Mouse (Mus musculus): ENCODE data around the gene 1700012A03Rik.

1700012A03Rik gene

DNA sequence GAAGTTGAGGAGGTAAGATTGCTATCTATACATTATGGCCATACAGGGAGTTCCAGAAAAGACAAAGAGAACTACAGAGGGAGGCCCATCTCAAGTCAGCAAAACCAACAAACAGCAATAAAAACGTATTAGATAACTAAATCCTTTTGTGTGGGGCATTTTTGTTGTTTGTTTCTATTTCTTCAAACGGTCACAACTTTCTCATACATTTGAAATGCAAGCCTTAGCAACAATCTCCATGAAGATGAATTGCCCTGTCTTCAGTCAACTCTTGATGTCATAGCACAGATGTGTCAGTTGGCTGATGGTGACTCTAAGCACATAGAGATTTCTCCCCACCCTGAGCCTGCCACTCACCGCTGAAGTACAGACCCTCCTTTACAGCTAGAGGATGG is at the start of gene 1700012A03Rik:
1700012A03Rik (plus strand) TSS at position 296 of the 395 bp plus-strand sequence.
- no peak for DNase-seq (ENCODE audit: low spot score in 2 of 2)

DNA sequence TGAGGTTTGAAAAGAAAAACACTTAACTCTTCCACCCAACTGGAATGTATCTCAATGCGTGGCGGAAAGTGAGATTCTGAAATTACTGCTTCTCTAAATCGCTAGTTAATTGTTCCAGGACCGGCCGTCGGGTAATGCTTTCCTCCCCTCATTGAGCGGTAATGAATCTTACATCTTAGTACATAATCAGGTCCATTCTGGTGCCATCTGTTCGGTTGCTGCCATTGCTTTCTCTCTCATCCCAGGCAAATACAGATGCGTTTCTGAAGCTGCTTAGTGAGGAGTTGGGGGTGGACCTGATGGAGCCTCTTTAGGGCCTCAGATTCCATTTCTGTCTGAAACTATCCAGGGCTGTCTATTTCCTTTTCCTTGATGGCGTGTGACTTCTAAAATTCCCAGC is 45.8 kb upstream of the 1700012A03Rik start:
- DNase-seq (ENCODE audit: low spot score in 2 of 2): no peak

DNA sequence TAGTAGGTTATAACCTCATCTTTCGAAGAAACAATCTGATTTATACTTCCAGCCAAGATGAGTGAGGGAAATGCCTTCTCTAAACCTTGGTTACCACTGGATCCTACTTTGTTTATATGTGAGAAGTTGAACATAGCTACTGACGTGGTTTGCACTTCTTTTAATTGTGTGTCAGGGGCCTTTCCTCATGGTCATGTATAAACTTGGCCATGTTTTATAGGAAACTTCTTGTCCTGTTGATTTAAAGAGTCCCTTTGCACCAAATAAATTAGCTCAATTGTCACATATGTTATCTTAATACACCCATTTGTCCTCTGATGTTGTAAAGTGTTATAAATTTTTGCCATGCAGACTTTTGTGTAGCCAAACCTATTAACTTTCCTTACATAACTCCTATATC is 44.1 kb upstream of the 1700012A03Rik start:
- DNase-seq (ENCODE audit: low spot score in 2 of 2): no peak

DNA sequence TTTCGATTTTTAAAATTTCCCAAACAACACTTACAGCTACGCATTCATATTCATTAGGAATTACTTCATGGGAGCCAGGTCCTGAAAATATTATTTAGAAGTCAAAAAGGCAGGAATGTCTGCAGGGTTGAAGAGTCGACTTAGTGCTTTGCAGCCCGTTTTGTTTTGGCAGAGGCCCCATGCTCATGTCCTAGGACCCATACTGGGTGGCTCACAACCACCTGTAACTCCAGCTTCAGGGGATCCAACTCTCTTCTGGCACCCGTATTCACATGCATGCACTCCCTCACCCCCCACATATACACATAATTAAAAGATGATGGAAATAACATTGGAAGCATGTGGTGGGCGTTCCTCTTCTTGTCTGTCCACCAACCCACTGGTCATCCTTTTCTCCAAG is 43.7 kb upstream of the 1700012A03Rik start:
- no peak for DNase-seq (ENCODE audit: low spot score in 2 of 2)

DNA sequence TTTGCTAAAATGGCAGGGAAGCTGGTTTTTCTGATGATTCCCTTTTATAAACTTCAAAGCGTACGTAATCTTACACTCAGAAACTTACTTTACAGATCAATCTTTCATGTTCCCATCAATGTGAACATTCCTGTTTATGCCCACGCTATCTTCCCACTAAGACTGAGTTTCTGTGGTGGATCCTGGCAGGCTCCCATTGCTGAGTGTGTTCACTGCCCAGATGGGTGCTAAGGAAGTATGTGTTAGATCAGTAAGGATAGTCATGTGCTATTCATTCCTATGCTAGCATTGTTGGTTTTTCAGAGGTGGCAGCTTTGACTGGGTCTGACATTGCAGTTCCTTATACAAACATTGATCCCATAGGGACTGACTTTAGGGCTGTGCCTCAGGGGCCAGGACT is 42.7 kb upstream of the 1700012A03Rik start:
- no peak for DNase-seq (ENCODE audit: low spot score in 2 of 2)

DNA sequence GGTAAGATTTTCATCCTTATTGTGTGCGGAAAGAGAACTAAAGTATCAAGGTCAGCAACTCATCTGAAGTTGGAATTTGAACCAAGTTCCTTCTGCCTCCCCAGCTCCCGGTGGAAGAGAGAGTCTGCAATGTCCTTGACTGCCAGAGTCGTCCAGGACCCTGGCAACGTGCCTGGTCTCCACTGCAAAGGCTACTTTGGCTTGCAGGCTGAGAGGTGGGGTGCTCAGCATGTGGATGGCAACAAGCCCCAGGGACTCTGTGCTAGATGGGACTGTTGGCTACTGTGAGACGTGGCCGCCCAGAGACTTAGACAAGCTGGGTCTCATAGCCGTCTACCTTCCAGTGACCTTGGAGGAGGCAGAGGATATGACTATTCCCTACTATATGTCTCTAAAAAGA is 33.2 kb upstream of the 1700012A03Rik start:
- peak; percentile 30 to 61 for DNase-seq (ENCODE audit: low spot score in 2 of 2)

DNA sequence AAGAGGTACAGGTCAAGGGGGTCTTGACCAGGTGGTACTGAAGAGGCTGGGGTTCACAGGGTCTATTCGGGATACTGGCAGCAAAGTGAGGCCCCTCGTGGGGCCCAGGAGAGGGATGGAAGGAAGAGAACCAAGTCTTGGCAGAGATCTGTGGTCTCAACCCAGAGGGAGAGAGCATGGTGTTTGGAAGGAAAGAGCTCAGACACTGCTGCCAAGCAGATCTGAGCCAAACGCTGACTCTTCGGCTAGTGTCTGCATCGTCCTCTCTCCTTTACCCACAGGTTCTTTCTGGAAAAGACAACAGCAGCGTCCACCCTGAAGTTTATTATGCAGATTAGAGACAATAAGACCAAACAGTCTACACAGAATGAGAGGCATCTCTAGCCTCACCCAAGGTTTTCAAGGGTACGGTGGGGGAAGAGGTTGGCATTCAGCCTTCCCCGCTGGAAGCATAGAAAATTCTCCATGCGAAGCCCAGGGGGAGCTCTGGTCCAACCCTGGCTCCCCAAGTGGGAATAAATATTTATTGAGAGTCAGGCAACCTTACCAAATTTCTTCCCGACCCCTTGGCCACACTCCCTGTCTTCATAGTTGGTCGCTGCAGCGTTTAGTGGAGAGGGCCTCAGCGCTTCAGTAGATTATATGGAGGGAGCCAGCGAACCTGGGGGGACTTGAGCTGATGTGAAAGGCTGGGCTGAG is 32.5 kb upstream of the 1700012A03Rik start:
- peak; percentile 10 to 41 for DNase-seq (ENCODE audit: low spot score in 2 of 2)

DNA sequence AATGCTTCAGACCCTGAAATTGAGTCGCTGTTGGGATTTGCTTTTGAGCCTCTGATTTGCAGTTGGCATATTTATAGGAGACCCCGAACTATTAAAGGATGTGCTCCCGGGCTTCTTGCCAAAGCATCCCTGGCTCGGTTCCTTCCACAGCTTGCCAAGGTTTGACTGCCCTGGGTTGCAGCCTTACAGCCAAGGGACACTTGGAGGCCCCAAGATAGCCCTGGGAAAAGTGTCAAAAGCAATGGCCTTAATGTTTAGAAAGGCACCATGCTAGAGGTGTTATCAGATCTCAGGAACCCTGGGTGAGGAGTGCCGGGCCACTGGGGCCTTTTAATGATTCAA is 32.0 kb upstream of the 1700012A03Rik start:
- DNase-seq (ENCODE audit: low spot score in 2 of 2): peak; percentile 62 to 76

DNA sequence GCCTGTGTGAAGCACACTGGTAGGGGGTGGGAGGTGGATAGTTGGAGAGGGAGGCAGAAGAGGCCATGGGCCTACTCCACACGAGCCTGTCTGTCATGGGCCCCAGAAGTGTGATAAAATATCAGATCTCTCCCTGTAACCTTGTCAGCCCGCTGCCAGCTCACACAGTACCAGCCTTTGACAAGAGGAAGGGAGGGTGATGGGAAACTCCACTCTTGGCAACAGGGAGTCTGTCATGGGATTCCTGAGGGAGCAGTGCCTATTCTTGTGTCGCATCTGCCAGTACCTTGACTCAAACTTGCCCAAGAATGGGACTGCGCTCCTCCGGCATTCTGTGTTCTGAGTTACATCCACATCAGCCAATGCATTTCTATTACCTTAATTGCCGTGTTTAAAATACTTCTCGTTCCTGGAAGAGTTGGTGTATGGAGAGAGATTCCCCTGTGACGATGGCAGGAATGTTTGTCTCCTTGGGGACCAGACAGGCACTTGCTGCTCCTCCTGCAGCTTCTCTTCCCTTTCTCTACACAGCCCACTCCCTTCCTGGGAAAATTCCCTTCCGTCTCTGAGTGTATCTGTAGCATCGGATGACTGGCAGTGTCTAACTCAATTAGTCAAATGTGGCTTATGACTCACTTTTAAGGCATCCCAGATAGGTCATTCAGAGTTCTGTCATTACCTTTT is 28.1 kb upstream of the 1700012A03Rik start:
- DNase-seq (ENCODE audit: low spot score in 2 of 2): peak in 1 of 2 experiments; percentile 14

DNA sequence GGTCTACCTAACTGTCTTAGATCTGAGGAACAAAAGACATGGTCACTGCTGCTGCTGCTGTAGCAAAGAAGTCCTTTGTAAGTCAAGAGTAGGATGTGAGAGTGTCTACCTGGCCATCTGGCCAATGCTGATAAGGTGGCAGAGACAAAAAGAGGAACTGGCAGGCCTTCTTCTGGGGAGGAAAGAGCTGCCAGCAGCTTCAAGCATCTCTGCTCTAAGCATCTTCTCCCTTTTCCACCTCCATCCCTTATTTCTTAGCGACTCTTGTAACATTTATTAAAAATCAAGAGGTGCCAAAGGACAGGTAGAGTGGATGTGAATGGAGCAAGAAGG is 27.5 kb upstream of the 1700012A03Rik start:
- no peak for DNase-seq (ENCODE audit: low spot score in 2 of 2)

DNA sequence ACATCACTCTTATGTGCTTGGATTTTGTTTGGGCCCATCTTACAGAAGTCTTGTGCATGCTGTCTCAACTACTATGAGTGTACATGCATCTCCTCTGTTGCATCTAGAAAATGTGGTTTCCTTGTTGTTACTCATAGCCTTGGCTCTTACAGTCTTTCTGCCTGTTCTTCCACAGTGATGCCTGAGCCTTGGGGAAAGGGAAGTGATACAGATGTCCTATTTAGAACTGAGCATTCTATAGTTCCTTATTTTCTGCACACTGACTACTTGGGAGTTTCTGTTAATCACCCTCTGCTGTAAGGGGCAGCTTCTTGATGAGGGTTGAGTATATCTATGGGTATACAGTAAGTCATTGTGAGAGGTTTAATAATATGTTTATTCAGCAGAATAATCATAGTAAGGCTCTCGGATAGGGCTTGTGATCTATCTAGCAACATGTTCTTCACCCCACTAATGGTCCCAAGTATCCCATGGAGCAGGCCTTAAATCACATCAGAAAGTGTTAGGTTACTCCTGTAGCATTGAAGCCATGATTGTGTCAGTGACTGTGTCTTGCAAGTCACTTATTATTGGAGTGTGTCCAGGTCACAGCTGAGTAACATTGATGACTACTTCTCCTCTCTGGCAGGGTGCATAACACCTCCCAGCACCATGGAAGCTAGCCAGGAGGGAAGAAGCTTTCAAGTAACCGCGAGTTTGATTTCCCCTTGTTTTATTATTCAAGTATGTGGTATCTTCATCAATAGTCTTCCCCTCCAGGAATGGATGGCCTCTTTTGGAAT is 21.6 kb upstream of the 1700012A03Rik start:
- DNase-seq (ENCODE audit: low spot score in 2 of 2): no peak

DNA sequence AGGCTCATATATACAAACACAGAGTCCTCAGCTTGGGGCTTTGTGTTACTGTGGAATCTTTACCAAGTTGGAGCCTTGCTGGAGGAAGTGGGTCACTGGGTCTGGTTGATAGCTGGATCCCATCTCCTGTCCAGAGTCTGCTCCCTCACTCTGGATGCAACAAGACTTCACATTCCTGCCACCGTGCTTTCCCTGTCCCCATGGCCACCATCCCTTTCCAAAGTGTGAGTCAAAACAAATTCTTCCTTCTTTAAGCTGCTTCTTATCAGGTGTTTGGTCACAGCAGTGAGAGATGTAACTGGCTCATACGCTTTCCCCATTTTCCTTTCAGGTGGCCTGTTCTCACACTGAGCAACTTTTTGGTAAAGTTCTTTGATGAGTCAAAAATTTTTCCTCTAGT is 15.8 kb upstream of the 1700012A03Rik start:
- no peak for DNase-seq (ENCODE audit: low spot score in 2 of 2)

DNA sequence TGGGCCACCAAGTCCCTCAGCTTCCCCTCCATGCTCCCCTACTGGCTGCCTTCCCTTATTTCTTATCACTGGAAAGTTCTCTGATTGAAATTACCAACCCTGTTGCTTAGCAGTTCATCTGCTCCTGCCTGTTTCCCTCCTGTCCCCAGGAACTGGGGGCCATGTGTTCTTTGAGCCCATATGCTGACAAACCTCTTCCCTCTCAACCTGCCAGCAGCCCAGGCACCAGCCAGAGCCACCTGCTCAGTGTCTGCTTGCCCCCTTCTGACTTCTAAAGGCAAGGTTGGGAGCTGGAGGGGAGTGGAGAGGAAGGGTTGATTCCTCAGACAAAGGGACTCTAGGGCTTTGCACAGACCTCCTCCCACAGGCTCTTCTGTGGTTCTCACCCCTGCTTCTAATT is 4.7 kb upstream of the 1700012A03Rik start:
- DNase-seq (ENCODE audit: low spot score in 2 of 2): no peak

DNA sequence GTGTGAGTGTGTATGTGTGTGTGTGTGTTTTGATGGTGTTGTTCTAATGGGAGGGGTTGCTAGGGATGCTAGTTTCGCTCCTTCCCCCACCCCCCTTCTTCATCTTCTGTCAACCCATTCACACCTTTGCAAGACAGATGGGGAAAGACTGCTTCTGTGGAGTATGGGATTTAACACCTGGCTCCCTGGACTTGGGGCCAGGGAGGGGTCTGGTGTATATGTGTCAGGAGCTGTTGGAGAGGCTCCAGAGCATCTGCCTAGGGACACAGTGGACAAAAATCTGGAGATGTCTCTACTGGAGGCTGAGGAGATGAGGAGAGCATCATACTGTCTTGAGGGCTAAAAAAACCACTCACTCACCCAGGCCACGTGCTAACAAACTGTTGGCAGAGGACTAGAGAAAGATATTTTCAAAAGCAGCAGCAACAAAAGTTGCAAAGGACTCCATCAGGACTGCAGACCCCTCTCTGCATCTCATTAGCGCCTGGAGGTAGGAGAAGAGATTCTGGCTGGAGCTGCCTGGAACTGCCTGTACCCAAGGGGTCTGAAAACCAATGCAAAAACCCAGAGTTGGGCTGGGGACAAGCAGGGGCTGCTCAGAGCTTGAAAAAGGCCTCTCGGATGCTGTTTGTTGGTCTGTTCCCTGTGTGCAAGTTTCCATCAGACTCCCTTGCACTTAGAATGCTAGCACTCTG is 643 bp upstream of the 1700012A03Rik start:
- DNase-seq (ENCODE audit: low spot score in 2 of 2): no peak

DNA sequence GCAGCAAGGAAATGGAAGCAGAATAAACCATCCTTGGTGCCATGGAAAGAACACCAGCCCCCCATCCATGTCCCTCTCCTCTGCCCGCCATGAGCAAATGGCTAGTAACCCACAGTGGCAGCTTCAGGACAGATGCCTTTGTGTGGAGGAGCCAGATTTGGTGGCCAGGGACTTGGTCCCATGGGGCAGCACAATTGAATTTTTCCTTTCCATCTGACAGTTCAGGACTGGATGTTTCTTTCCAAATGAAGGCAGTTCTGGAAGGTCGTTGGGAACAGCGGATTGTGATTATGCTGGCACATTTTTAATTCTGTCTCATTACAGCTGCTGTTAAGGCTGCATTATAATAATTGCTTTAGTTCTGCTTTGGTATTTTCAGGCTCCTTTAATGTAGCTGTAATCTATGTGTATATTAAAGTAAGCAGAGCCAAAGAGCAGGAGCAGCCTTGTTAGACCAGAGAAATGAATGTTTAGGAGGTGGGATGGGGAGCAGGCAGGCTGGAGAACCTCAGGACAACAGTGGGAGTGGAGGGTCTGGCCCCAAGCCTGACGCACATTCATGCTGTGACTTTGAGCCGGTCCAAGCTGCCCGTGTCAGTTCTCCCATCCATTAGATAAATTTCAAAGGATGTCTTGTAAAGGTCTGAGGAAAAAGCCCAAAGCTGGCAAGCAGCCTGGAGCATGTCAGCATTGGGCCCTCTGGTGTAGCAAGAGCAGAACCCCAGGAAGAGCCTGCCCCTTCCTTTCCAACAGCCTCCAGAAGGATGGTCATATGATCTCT is 2.3 kb downstream of the 1700012A03Rik start:
- peak; percentile 4 to 6 for DNase-seq (ENCODE audit: low spot score in 2 of 2)

DNA sequence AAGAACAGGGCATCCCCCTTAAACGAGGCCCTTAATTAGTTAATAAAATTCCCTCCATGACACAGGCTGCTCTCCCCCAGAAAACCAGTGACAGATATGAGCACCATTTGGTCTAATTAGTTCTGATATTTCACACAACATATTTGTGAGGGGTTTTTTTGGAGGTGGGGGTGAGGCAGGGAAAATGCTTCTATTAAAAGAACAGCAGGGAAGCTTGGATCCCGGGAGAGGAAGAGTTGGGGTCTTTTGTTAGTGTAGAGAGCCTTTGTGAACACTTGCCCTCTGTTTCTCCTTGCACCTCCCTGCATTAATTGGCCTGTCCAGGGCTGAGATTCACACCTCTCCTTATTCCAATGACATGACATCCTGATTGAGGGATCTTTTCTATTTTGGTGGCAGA is 6.5 kb downstream of the 1700012A03Rik start:
- no peak for DNase-seq (ENCODE audit: low spot score in 2 of 2)

DNA sequence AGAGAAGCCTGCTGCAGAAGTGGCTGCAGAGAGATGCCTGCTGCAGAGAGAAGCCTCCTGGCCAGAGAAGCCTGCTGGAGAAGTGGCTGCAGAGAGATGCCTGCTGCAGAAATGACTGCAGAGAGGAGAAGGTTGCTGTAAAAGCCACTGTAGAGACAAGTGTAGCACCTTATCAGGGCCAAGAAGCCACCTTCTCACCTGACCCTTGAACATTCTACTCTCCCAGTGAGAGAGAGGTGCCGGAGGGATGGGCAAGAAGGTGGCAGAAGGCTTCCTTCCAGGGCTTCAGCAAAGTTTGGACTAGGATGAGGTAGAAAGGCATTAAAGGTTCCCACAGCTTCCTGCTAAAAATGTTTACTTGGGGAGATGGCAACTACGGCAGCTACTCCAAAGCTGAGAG is 8.5 kb downstream of the 1700012A03Rik start:
- DNase-seq (ENCODE audit: low spot score in 2 of 2): no peak

DNA sequence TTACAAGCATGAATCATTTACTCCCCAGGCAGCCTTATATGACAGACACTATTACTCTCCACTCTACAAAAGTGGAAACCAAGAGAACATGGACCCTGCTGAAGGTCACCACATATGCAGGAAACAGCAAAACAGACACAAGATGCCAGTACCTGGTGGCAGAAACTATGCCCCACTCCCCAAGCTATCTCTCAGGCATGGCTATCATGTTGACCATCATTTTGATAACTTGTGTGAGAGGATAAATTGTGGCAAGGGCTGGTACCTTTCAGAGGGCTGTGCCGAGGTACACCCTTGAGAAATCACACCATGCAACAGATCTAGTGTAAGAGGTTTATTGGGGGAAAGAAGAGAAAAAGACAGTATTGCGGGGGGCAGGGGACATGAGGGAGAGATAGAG is 10.6 kb downstream of the 1700012A03Rik start:
- DNase-seq (ENCODE audit: low spot score in 2 of 2): no peak

DNA sequence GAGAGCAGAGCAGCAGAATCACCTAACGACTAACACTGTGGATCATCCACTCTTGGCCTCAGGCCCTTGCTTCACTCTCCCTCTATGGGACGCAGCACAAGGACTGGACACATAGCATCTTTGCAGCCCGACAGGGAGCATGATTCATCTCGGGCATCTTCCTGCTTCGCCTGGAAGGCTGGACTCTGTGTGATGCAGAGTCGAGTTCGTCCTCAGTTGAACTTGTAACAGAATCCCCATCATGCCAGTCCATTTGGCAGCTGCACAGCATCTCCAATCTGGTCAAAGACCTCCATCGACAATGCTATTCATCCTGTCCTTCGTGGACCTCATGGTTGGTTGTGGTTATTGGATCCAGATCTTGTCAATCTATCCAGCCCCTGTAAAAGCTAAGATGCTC is 11.2 kb downstream of the 1700012A03Rik start:
- DNase-seq (ENCODE audit: low spot score in 2 of 2): no peak

DNA sequence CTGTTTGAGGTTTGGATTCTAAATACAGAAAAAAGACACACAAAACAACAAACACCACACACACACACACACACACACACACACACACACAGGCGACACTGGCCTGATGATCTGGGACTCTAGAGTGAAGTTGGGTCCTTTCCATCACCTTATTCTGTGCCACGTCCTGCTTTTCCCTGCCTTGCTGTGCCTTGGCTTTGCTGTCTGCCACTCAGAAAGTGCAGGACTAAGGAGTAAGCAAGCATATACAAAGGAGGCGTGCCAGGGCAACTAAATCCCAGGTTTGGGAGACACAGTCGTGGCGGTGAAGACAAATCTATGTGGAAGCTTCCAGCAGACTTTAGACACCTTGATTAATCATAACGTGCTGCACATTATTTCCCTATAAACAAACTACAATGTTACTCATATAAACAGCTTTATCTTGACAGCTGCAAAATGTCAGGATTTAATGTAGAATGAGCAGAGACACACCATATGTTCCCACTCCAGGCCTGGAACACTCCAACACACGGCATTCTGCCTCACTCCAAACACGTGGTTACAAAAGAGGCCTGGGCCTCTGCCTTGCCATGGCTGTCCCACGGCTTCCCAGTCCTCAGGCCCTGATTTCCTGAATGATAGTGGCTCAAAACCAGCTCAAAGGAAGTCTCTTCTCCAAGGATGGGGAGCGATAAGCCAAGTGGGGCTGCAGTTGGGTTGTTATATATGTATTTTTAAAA is 15.9 kb downstream of the 1700012A03Rik start:
- no peak for DNase-seq (ENCODE audit: low spot score in 2 of 2)

DNA sequence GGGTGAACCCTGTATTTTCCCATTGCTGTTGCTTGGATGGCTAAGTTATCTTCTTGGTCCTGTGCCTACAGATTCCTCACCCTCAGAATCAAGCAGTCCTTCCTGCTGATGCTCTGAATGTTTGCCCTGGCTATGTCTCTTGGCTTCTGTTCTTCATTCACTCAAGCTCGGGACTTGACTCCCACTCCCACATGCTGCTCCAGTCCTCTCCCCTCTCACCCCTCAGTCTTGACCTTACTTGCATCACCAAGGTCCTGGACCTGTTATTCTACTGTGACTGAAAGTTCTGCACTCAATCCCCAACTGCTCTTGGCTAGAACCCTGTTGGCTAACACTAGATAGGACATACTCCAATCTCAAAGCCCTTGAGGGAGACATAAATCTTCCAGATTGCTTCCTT is 22.1 kb downstream of the 1700012A03Rik start:
- peak; percentile 12 to 22 for DNase-seq (ENCODE audit: low spot score in 2 of 2)

Measured in heart, adult 9 months (tissue).